8 mouse cellular contexts compared by ENCODE assay signal in the genomic region with DNA sequence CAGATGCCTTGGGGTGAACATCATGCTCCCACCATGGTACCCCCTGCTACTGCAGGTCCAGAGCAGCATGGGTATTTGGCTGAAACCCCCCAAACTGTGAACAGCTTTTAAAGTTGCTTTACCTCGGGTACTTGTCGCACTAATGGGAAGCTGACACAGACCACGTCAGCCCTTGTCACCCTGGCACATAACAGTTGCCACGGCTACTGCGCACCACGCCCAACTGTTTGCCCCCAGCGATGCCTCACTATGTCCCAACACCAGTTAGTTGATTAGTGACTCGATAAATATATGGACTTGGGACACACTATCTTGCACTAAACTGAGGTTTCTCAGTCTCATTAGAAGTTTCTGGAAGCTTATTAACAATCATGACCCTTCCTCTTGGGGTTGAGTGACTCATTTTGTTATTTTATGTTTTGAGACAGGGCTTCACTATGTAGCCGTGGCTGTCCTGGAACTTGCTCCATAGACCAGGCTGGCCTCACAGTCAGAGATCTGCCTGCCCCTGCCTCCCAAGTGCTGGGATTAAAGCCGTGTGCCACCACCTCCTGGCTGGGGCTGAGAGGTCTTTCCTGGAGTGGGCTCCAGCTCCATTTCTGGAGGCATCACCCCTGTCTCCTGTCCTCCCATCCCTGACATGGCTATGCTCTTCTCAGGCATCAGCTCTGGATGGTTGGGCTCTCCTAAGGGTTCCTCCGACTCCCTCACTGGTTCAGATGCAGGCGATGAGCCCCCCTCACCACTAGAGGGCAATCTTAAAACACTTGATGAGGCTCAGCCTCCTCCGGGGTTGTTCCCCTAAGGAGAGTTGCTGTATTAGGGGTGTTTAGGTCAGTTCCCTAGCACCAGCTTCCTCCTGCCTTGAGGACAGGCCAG. TPM values are rescaled to one million over a fixed set of nuclear protein-coding genes. Genes with fewer than 3 reads are reported as not detected.
A peak's percentile ranks its signal among the peaks of the same experiment; 100 is the strongest.
DNase-seq lines count a peak whose midpoint lies in the region; ATAC-seq and TF ChIP-seq lines count a peak whose summit lies in the region.

No protein-coding gene starts in this region.

- no peaks in the 10 kb centered on the region for H3K27me3 ChIP-seq in embryonic facial prominence, embryonic 13.5 days
- H3K27me3 ChIP-seq in limb, embryonic 14.5 days (ENCODE audit: control insufficient read depth, insufficient read depth, low read length): no peaks in the 10 kb centered on the region
- no peaks in the 10 kb centered on the region for H3K27me3 ChIP-seq in midbrain, postnatal 0 days (ENCODE audit: insufficient read depth, low read length)

- H3K27ac ChIP-seq in embryonic facial prominence, embryonic 13.5 days: no peak overlapping the region
- no peak overlapping the region for H3K27ac ChIP-seq in limb, embryonic 14.5 days (replicated peaks; ENCODE audit: low read depth, low read length)
- H3K27ac ChIP-seq in midbrain, postnatal 0 days (ENCODE audit: low read depth, low read length): no peak overlapping the region

- peak overlapping the region; percentile 31 for H3K4me3 ChIP-seq in embryonic facial prominence, embryonic 13.5 days
- H3K4me3 ChIP-seq in limb, embryonic 14.5 days (replicated peaks; ENCODE audit: low read length): peak overlapping the region; percentile 25
- H3K4me3 ChIP-seq in midbrain, postnatal 0 days (ENCODE audit: low read depth, low read length): 0 out of 2 replicates have a peak overlapping the region, but pooled peaks have one; percentile 14

- H3K4me2 ChIP-seq in embryonic facial prominence, embryonic 13.5 days: peak overlapping the region; percentile 59
- peak overlapping the region; percentile 47 for H3K4me2 ChIP-seq in limb, embryonic 14.5 days (replicated peaks; ENCODE audit: low read depth, low read length, severe bottlenecking)
- H3K4me2 ChIP-seq in midbrain, postnatal 0 days (ENCODE audit: low read depth, low read length, poor library complexity, severe bottlenecking): peak overlapping the region; percentile 39; the same call in 1 of the 2 replicates

- H3K9ac ChIP-seq in embryonic facial prominence, embryonic 13.5 days: peak overlapping the region; percentile 57; the same call in 1 of the 2 replicates
- H3K9ac ChIP-seq in limb, embryonic 14.5 days (ENCODE audit: low read depth, low read length, severe bottlenecking): 0 out of 2 replicates have a peak overlapping the region, but pooled peaks have one; percentile 25
- H3K9ac ChIP-seq in midbrain, postnatal 0 days (replicated peaks; ENCODE audit: low read length, poor library complexity, severe bottlenecking): no peak overlapping the region

- no peak; the same call in none of the 2 replicates for ATAC-seq in embryonic facial prominence, embryonic 13.5 days (ENCODE audit: insufficient number of reproducible peaks, insufficient read depth, low FRiP score, low TSS enrichment, low read depth)
- peak; percentile 71; the same call in 1 of the 2 replicates for ATAC-seq in limb, embryonic 14.5 days (ENCODE audit: low FRiP score, low read depth)
- ATAC-seq in midbrain, postnatal 0 days (ENCODE audit: low FRiP score): peak; percentile 69; the same call in 1 of the 2 replicates

- peak; percentile 85 for TF ChIP-seq CTCF in midbrain, postnatal 0 days (IDR thresholded peaks at IDR 0.05)

- WGBS in embryonic facial prominence, embryonic 13.5 days: 63% methylated on average over 13 of the region's 13 CpGs
- 62% methylated on average over 13 of the region's 13 CpGs for WGBS in limb, embryonic 14.5 days
- 61% methylated on average over 13 of the region's 13 CpGs for WGBS in midbrain, postnatal 0 days

- H3K9me3 ChIP-seq in embryonic facial prominence, embryonic 13.5 days: no peaks in the 10 kb centered on the region
- H3K9me3 ChIP-seq in limb, embryonic 14.5 days (ENCODE audit: control insufficient read depth, low read length): no peaks in the 10 kb centered on the region
- H3K9me3 ChIP-seq in midbrain, postnatal 0 days (ENCODE audit: low read length): no peaks in the 10 kb centered on the region

- H3K4me1 ChIP-seq in embryonic facial prominence, embryonic 13.5 days: peaks cover 11% of the 10 kb centered on the region; the same call in 1 of the 2 replicates
- no peaks in the 10 kb centered on the region for H3K4me1 ChIP-seq in limb, embryonic 14.5 days (ENCODE audit: control insufficient read depth, insufficient read depth, low read length)
- H3K4me1 ChIP-seq in midbrain, postnatal 0 days (ENCODE audit: insufficient read depth, low read length): no peaks in the 10 kb centered on the region

- peak; percentile 84 for DNase-seq in 416B (ENCODE audit: low read depth)
- DNase-seq in adrenal gland, postnatal 36 days: peak; percentile 79 to 83
- peak; percentile 79 for DNase-seq in heart, adult 8-10 months (ENCODE audit: low spot score)
- DNase-seq in kidney, adult 9 months: peak; percentile 84
- DNase-seq in limb, embryonic 14.5 days (ENCODE audit: low spot score): peak; percentile 84
- peak; percentile 83 for DNase-seq in midbrain, postnatal 0 days (ENCODE audit: low spot score)
- DNase-seq in spleen, postnatal 14 days (ENCODE audit: low spot score in 2 of 2): peak; percentile 40 to 65

- TF ChIP-seq POLR2A in limb, embryonic 14.5 days (IDR thresholded peaks at IDR 0.05; ENCODE audit: borderline replicate concordance, extremely low read depth, insufficient read depth, insufficient read length): no peak

- no peaks in the 10 kb centered on the region for H3K36me3 ChIP-seq in embryonic facial prominence, embryonic 13.5 days
- H3K36me3 ChIP-seq in limb, embryonic 14.5 days (ENCODE audit: control insufficient read depth, insufficient read depth, low read length): no peaks in the 10 kb centered on the region
- H3K36me3 ChIP-seq in midbrain, postnatal 0 days (ENCODE audit: insufficient read depth, low read length): no peaks in the 10 kb centered on the region

RNA-seq across cellular contexts. Expression of a gene that starts 22.7 kb away (rescaled TPM):
- 10 to 100 TPM; 34.8 to 42.0 TPM for total RNA-seq in adrenal gland, postnatal 36 days (2021)
- 64.1 and 67.0 TPM in 2 replicates for polyA plus RNA-seq in embryonic facial prominence, embryonic 13.5 days (2015; fragmentation: Nextera tagmentation; extraction: Ambion mirVana)
- 10 to 100 TPM; 48.4 to 60.5 (median 52.1) TPM for total RNA-seq in heart, adult 8-10 months (2022)
- 37.0 and 47.6 TPM in 2 replicates for polyA plus RNA-seq in limb, embryonic 14.5 days (2012; rRNA removed)
- 78.4 and 79.6 TPM in 2 replicates for polyA plus RNA-seq in limb, embryonic 14.5 days (2014; fragmentation: Nextera tagmentation; extraction: Ambion mirVana)
- total RNA-seq in midbrain, postnatal 0 days (2014; rRNA removed): 92.2 and 117 TPM in 2 replicates
- polyA plus RNA-seq in midbrain, postnatal 0 days (2015; fragmentation: Nextera tagmentation; extraction: Ambion mirVana): 190 and 195 TPM in 2 replicates
